Mouse (Mus musculus): ENCODE measurements at regions not wholly inside any gene's neighbourhood (a gene's known extent, or its start where the extent isn't known, plus 50 kb on each side); places are given as distances from the start of the nearest gene placed in this dataset.

DNA sequence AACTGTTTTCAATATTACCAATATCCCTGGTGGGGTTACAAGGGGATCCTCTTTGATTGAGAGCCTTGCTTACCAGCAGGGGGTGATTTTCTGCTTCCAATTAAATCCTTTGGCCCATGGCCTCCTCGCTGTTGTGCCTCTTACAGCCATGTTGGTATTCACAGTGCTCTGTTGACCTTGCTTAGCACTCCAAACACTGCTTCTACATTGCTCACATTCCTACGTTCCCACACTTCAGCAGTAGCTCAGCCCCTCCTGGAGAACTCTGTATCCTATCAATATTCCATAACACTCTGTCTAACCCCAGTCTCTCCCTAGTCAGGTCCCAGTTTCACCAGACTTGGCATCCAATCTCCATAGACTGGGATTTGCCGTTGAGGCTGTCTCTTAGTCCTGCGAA is 169.1 kb downstream of the Tmx1 start:
- no peak for TF ChIP-seq CTCF (IDR thresholded peaks at IDR 0.05)
- TF ChIP-seq POLR2A (IDR thresholded peaks at IDR 0.05; ENCODE audit: insufficient read depth, low read depth, low read length): no peak

Measured in heart, adult 2 months (tissue).